Mouse (Mus musculus): ENCODE measurements around the gene Ipo7.
"Not testable (repeated sequence)": the region's sequence is repeated elsewhere in the genome, so short reads cannot be mapped to it uniquely, and the experiment has no call there.

Ipo7 gene

GRCm38 (mm10) chr7:110018631-110019482, 783 bp downstream of the Ipo7 start:
- DNase-seq (ENCODE audit: extremely low read depth, low read depth, low spot score): no peak

GRCm38 (mm10) chr7:110023553-110023952, 5.5 kb downstream of the Ipo7 start:
- DNase-seq (ENCODE audit: extremely low read depth, low read depth, low spot score): no peak

GRCm38 (mm10) chr7:110026594-110026993, 8.5 kb downstream of the Ipo7 start:
- no peak for DNase-seq (ENCODE audit: extremely low read depth, low read depth, low spot score)

GRCm38 (mm10) chr7:110028826-110029225, 10.8 kb downstream of the Ipo7 start:
- no peak for DNase-seq (ENCODE audit: extremely low read depth, low read depth, low spot score)

- no peak for DNase-seq (ENCODE audit: extremely low read depth, low read depth, low spot score)
Measured at GRCm38 (mm10) chr7:110030342-110030741, 12.3 kb downstream of the Ipo7 start.

- DNase-seq (ENCODE audit: extremely low read depth, low read depth, low spot score): not testable (repeated sequence)
Measured at GRCm38 (mm10) chr7:110057723-110058122, 39.6 kb downstream of the Ipo7 start.

- DNase-seq (ENCODE audit: extremely low read depth, low read depth, low spot score): no peak
Measured at GRCm38 (mm10) chr7:110059092-110059785, 41.2 kb downstream of the Ipo7 start.

GRCm38 (mm10) chr7:110060106-110060668, 42.1 kb downstream of the Ipo7 start:
- no peak for DNase-seq (ENCODE audit: extremely low read depth, low read depth, low spot score)

GRCm38 (mm10) chr7:110060669-110061198, 42.7 kb downstream of the Ipo7 start:
- no peak for DNase-seq (ENCODE audit: extremely low read depth, low read depth, low spot score)

- peak; percentile 99 for DNase-seq (ENCODE audit: extremely low read depth, low read depth, low spot score)
Measured at GRCm38 (mm10) chr7:110061199-110061751, 43.2 kb downstream of the Ipo7 start, which contains the start of gene Zfp143. Gene Zfp143, plus strand, starts transcription at chr7:110061217.

GRCm38 (mm10) chr7:110061752-110062273, 43.7 kb downstream of the Ipo7 start:
- no peak for DNase-seq (ENCODE audit: extremely low read depth, low read depth, low spot score)

- DNase-seq (ENCODE audit: extremely low read depth, low read depth, low spot score): no peak
Measured at GRCm38 (mm10) chr7:110063731-110064130, 45.7 kb downstream of the Ipo7 start.

GRCm38 (mm10) chr7:110069070-110069469, 51.0 kb downstream of the Ipo7 start:
- no peak for DNase-seq (ENCODE audit: extremely low read depth, low read depth, low spot score)

GRCm38 (mm10) chr7:110078168-110078567, 60.1 kb downstream of the Ipo7 start:
- DNase-seq (ENCODE audit: extremely low read depth, low read depth, low spot score): no peak

GRCm38 (mm10) chr7:110083386-110084165, 65.5 kb downstream of the Ipo7 start:
- DNase-seq (ENCODE audit: extremely low read depth, low read depth, low spot score): no peak

GRCm38 (mm10) chr7:110085217-110085616, 67.1 kb downstream of the Ipo7 start:
- DNase-seq (ENCODE audit: extremely low read depth, low read depth, low spot score): no peak

- DNase-seq (ENCODE audit: extremely low read depth, low read depth, low spot score): no peak
Measured at GRCm38 (mm10) chr7:110087914-110088313, 69.8 kb downstream of the Ipo7 start.

- DNase-seq (ENCODE audit: extremely low read depth, low read depth, low spot score): no peak
Measured at GRCm38 (mm10) chr7:110091670-110092069, 73.6 kb downstream of the Ipo7 start.

GRCm38 (mm10) chr7:110096332-110096731, 78.3 kb downstream of the Ipo7 start:
- no peak for DNase-seq (ENCODE audit: extremely low read depth, low read depth, low spot score)

- DNase-seq (ENCODE audit: extremely low read depth, low read depth, low spot score): no peak
Measured at GRCm38 (mm10) chr7:110097106-110097793, 79.2 kb downstream of the Ipo7 start.
